Mouse (Mus musculus): ENCODE data around the gene Plcl1.

Plcl1 gene

DNA sequence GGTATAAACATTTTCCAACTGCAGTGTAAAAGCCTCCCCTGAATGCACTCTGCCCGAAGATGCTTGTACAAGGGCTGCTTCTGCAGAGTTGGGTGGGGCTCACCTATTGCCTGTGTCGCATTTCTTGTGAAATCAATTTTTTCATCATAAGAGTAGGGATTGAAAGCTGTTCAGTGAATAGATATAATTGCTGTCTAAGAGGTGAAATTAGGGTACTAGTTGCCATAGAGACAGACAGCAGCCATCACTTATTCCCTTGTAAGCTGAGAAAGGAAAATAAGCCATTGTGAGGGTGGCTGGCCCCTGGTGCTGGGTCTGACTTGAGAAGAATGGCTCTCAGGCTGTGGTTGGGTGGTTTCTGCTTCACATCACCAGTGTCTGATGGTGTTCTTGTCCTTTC is 299.0 kb downstream of the Plcl1 start:
- DNase-seq (ENCODE audit: low read depth) = no peak

DNA sequence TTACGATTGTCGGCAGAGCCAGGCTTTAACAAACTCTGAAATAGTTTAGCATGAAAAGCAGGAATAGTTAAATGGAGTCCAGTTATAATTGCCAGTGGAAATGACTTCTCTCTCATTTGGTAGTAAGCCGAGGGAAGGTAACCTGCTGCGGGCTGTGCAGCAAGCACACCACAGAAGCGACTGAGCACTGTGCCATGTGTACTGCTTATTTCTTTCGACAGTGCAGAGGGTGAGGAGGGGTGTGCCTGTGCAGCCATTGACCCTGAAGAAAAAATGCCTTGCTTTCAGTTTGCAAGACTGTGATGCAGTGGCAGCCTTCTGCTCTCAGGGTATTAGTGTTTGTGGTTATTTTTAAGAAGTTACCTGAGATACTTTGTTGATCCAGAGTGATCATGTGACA is 299.5 kb downstream of the Plcl1 start:
- no peak for DNase-seq (ENCODE audit: low read depth)

- DNase-seq (ENCODE audit: low read depth) = no peak
These were observed 300.0 kb downstream of the Plcl1 start for GRCm38 (mm10) chr1:55705756-55706155.

DNA sequence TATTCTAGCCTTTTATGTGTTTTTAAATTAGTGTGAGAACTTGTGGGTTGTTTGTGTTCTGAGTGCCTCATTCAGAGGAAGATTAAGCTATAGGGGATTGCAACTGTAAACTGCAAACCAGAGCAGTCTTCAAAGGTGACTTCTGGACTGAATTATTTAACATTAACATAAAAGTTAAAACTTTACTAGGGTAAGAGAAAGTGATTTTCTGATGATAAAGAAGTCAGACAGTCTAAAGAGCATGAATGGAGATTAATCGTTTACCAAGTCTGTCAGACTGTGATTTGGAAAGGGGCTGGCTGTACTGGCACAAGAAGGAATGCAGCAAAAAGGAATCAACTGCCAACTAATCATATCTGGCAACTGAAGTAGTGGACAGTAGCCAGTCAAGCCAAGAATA is 301.2 kb downstream of the Plcl1 start:
- no peak for DNase-seq (ENCODE audit: low read depth)

GRCm38 (mm10) chr1:55717283-55717803 is 311.6 kb downstream of the Plcl1 start:
- DNase-seq (ENCODE audit: low read depth) = no peak

GRCm38 (mm10) chr1:55725428-55725827 is 319.7 kb downstream of the Plcl1 start:
- DNase-seq (ENCODE audit: low read depth) = no peak

DNA sequence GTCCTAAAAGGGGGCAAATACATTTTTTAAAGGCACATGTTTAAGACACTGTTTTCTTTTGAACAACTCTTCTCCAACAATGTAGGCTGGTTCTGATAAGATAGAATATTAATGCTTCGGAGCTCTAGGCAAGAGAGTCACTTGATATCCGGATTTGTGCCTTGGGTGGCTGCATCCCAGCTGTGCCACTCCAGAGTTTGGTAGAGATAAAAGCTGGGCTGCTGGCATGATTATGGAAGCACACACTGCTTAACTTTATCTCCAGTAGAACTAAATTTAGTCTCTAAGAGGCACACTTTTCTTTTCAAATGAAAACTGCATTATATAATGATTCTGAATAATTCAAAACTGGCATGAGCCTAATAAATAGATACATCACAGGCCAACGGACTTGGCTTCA is 323.6 kb downstream of the Plcl1 start:
- DNase-seq (ENCODE audit: low read depth) = no peak

DNA sequence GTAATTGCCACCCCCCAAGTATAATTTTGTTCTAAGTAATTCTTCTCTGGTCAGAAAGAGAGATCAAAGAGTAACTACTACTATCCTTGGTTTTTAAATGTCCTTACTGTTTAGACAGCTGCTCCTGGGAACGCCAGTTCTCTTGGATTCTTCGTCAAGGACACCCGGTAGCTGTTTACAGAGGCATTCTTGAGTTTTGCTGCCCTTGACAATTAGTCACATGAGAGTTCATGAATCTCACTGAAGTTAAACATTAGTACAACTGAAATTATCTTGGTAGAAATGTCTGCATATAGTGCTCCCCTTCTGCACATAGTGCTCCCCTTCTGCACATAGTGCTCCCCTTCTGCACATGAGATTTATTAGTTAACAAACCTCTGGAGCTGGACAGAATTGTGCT is 327.2 kb downstream of the Plcl1 start:
- DNase-seq (ENCODE audit: low read depth) = no peak

GRCm38 (mm10) chr1:55736054-55736740 is 330.5 kb downstream of the Plcl1 start:
- DNase-seq (ENCODE audit: low read depth) = peak; percentile 51

- DNase-seq (ENCODE audit: low read depth) = no peak
These were observed 331.1 kb downstream of the Plcl1 start for GRCm38 (mm10) chr1:55736762-55737288.

DNA sequence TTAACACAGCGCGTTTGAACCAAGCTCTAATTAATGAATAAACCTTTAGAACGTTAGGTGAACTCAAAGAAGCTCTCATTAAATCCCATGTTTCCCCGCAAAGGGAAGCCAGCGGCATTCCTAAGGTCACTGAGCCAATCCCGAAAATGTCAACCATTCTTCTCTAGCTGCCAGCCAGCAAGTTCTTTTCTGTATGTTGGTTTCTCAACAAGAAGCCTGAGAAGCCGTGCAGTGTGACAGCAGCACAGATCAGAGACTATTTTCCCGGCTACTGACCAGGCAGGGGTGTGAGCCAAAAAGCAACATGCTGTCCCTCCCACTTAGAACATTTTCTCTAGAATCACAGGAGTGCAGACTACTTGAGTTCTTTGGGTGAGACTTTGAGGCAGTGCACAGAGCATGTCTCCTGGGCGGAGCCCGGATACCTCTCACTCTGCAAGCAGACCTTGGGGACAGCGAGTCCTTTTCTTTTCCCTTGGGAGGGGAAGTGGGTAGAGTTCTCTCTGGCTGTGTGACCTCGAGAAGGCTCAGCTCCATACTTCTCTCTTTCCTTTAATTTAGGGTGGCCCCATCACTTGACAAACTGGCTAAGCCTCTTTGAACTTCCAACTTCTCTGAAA is 333.1 kb downstream of the Plcl1 start:
- DNase-seq (ENCODE audit: low read depth) = no peak

DNA sequence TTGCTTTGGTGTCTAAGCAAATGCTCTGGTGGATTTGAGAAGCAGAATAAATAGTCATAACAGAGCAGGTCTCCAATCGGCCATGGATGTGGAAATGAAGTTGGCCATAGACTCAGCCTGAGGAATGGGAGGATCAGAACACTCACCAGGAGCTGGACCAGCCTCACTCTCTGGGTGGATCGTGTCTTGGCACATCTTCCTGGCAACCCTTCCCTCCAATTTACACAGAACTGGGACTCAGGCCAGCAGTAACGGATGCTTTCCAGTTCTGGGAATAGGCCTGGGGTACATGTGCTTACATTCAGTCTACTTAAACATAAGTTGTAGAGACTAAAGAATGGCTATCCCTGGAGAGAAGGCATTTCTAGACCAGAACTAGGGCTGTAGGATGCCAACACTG is 336.2 kb downstream of the Plcl1 start:
- DNase-seq (ENCODE audit: low read depth) = no peak

DNA sequence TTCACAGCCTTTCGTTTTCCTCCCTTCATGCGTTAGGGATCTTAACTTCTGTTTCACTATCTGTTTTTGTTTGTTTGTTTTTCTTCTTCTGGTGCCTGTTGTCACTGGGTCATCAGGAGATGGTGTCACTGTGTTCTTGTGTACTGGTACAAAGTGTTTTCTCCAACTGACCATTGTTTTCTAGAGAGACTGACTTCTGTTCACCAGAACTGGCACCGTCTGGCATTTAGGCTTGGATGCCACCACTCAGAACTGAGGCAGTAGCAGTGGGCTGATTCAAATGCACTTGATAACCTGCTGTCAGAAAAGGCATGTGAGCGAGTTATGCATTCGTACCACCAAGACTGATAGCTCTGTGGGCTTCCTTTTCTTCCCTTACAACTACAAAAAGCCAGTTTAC is 342.8 kb downstream of the Plcl1 start:
- DNase-seq (ENCODE audit: low read depth) = no peak

DNA sequence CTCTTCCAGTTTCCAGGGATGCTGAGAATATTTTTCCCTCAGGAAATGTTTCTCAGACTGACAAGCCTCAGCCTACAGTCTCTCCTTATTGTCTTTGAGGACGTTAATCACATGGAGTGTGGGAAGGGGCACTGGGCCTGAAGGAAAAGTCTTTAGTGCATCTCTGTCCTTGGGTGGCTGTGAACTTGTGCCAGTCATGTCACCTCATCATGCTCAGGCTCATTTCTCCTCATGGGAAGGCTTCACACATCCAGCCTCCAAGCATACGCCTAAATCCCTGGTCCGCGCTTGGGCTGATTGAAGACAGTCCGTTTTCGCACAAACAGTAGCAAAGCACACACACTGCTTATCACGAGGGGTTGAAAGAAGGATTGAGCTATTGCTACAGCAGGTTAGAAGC is 344.0 kb downstream of the Plcl1 start:
- DNase-seq (ENCODE audit: low read depth) = no peak

DNA sequence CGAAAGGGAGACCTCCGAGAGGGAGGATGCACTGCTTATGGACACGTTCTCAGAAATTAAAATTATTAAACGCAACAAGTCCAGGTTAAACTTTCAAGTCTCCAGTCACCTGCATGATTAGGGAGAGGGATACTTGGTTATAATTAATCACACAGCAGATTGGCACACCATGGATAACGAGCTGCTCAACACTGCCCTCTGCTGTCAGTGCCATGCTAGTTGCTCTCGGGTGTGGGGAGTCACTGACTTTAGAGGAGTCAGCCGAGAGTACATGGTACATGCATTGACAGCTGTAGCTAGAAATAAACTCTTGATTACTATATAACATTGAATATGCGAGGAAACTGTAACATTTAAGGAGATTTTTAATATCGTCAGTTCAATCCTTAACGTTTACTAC is 350.0 kb downstream of the Plcl1 start:
- peak; percentile 39 for DNase-seq (ENCODE audit: low read depth)

DNA sequence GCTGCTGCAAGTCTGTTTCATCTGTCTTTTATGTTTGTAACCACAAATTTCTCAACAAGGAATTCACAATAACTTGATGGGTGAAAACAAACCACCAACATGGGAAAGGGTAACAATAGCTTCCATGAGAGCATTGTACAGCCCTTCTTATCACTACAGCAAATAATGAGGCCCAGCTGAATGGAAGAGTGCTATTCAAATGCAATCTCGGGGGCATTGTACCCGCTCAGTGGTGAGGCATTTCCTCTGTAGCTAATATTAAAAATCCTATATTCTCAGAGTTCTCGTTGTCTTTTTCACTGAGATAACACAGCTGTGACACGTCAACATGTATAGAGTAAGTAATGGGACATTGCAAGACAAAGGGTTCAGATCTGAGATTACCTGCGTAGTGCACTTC is 356.6 kb downstream of the Plcl1 start:
- DNase-seq (ENCODE audit: low read depth) = no peak

GRCm38 (mm10) chr1:55763171-55763570 is 357.4 kb downstream of the Plcl1 start:
- no peak for DNase-seq (ENCODE audit: low read depth)

DNA sequence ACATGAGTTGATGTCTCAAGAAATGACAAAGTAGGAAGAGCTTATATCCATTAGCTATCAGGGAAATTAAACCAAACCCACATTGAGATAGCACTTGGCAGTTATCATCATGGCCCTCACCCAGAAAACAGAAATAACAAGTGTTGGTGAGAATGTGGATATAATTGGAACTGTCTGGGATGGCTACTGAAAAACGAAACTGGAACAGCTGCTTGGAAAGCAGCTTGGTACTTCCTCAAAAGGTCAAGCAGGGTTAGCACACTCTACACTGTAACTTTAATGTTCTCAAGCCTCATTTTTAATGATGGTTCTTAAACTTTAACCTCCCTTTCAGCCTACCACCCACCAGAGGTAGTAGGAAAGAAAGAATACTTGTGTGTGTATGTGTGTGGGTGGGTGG is 361.0 kb downstream of the Plcl1 start:
- DNase-seq (ENCODE audit: low read depth) = peak; percentile 1

DNA sequence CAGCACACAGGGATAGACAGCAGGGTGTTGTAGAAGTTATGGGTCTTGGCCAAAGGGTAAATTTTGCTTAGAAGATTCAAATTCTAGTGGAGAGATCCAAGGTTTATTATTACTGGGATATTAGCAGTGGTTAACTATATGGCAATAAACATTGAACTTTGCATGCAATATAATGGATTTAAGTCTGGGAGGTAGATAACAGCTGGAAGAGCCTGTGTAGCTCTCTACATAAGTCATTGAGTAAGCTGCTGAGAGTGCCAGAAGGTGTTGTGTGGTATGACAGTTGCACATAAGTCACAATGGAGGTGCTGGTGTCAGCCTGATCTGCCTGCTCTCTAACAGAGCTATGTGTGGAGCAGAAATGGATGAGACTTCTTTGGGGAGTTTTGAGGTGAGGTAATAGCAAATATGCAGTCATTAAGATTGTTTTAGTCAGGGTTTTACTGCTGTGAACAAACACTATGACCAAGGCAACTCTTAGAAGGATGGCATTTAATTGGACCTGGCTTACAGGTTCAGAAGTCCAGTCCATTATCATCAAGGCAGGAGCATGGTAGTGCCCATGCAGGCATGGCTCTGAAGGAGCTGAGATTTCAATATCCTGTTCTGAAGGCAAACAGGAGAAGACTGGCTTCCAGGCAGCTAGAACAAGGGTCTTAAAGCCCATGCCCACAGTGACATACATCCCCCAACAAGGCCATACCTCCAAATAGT is 364.5 kb downstream of the Plcl1 start:
- no peak for DNase-seq (ENCODE audit: low read depth)

DNA sequence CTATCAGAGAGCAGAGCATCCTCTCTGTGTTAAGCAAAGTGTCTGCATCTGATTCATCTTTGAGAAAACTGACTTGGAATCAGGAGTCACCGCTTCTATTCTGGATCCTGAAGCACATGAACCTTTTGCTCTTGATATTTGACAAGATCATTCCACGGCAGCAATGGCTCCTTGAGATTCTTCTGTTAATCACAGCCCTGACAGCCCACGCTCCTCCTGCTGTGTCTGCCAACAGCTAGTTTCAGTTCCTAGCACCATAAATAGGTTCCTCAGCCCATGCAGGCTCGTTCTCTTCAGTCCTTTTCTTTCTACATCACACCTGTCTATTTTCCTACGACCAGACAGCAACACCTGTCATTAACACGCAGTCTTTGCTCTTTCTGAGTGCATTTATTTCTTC is 387.1 kb downstream of the Plcl1 start:
- no peak for DNase-seq (ENCODE audit: low read depth)

Measured in 416B (cell line).